Mouse (Mus musculus) bone marrow macrophage, adult 2 months (primary cell): ENCODE measurements around the gene Adamtsl1. TPM values are rescaled to one million over a fixed set of nuclear protein-coding genes. Genes with fewer than 3 reads are reported as not detected.
A peak's percentile ranks its signal among the peaks of the same experiment; 100 is the strongest.

ENCODE experiments used
- H3K27ac ChIP-seq: 2 replicates; pipeline ENCODE4 v1.5.1; 2012; ENCODE audit warnings: low read depth, low read length; ENCODE audit not compliant: insufficient read depth
- H3K4me1 ChIP-seq: 2 replicates; pipeline ENCODE4 v1.6.1; 2012; ENCODE audit warnings: low read length; ENCODE audit not compliant: control insufficient read depth, insufficient read depth
- H3K4me3 ChIP-seq: 2 replicates; pipeline ENCODE4 v1.5.1; 2012; ENCODE audit warnings: mild to moderate bottlenecking, low read length, moderate library complexity; ENCODE audit not compliant: insufficient read depth
- CTCF ChIP-seq: IDR thresholded peaks from 2 replicates; pipeline ENCODE4 v1.5.1; 2012; ENCODE audit warnings: low read depth, mild to moderate bottlenecking, low read length, moderate library complexity
- POLR2A ChIP-seq: IDR thresholded peaks from 2 replicates; pipeline ENCODE4 v1.6.1; 2012; ENCODE audit warnings: mild to moderate bottlenecking, low read depth, low read length, borderline replicate concordance
- polyA plus RNA-seq: library from polyadenylated mRNA; stranded (reverse); fragments of >200 nt; gene quantifications from 2 replicates; pipeline ENCODE4 v1.2.4, GENCODE M21; 2012; ENCODE audit not compliant: missing spikeins, insufficient read depth, insufficient read length

Gene Adamtsl1
- polyA plus RNA-seq, 1 experiment, result not detected

- TF ChIP-seq POLR2A, result no peak
- TF ChIP-seq CTCF, result no peak
- Histone ChIP-seq H3K4me3 (no peak overlapping the region), H3K27ac (no peak overlapping the region), H3K4me1 (no peaks in the 10 kb centered on the region)
Observed at GRCm38 (mm10) chr4:85782511-85782910, 268.5 kb downstream of the Adamtsl1 start.

GRCm38 (mm10) chr4:85783768-85784379 lies 269.9 kb downstream of the Adamtsl1 start:
- no peak for TF ChIP-seq CTCF
- TF ChIP-seq POLR2A, result no peak

GRCm38 (mm10) chr4:85784428-85784827 lies 270.5 kb downstream of the Adamtsl1 start:
- no peaks in the 10 kb centered on the region for H3K4me1 ChIP-seq
- TF ChIP-seq CTCF (no peak), POLR2A (no peak)
- no peak overlapping the region for H3K27ac ChIP-seq
- no peak overlapping the region for H3K4me3 ChIP-seq

More at GRCm38 (mm10) chr4:85783768-85784379, 269.9 kb downstream of the Adamtsl1 start:
- Histone ChIP-seq H3K4me1 (no peaks in the 10 kb centered on the region), H3K27ac (no peak overlapping the region), H3K4me3 (no peak overlapping the region)

- no peak for TF ChIP-seq CTCF
- no peak for TF ChIP-seq POLR2A
- Histone ChIP-seq H3K4me1 (no peaks in the 10 kb centered on the region), H3K4me3 (no peak overlapping the region), H3K27ac (no peak overlapping the region)
Observed at GRCm38 (mm10) chr4:85790226-85790625, 276.3 kb downstream of the Adamtsl1 start.

GRCm38 (mm10) chr4:85801805-85802204 lies 287.8 kb downstream of the Adamtsl1 start:
- peak; percentile 84 for TF ChIP-seq CTCF
- no peak for TF ChIP-seq POLR2A
- Histone ChIP-seq H3K27ac (no peak overlapping the region), H3K4me1 (no peaks in the 10 kb centered on the region), H3K4me3 (no peak overlapping the region)

GRCm38 (mm10) chr4:85814418-85814817 lies 300.4 kb downstream of the Adamtsl1 start:
- TF ChIP-seq CTCF, result no peak
- TF ChIP-seq POLR2A, result no peak
- Histone ChIP-seq H3K27ac (no peak overlapping the region), H3K4me3 (no peak overlapping the region), H3K4me1 (no peaks in the 10 kb centered on the region)

GRCm38 (mm10) chr4:85818504-85818903 lies 304.5 kb downstream of the Adamtsl1 start:
- no peak for TF ChIP-seq CTCF
- TF ChIP-seq POLR2A, result no peak
- H3K4me3 ChIP-seq, result no peak overlapping the region
- H3K27ac ChIP-seq, result no peak overlapping the region
- no peaks in the 10 kb centered on the region for H3K4me1 ChIP-seq

- Histone ChIP-seq H3K4me1 (no peaks in the 10 kb centered on the region), H3K4me3 (no peak overlapping the region), H3K27ac (no peak overlapping the region)
- TF ChIP-seq CTCF (no peak), POLR2A (no peak)
Observed at GRCm38 (mm10) chr4:85819169-85819568, 305.2 kb downstream of the Adamtsl1 start.

- Histone ChIP-seq H3K27ac (no peak overlapping the region), H3K4me1 (no peaks in the 10 kb centered on the region), H3K4me3 (no peak overlapping the region)
- TF ChIP-seq POLR2A (no peak), CTCF (no peak)
Observed at GRCm38 (mm10) chr4:85819921-85820320, 305.9 kb downstream of the Adamtsl1 start.

- no peak overlapping the region for H3K27ac ChIP-seq
- H3K4me1 ChIP-seq, result no peaks in the 10 kb centered on the region
- H3K4me3 ChIP-seq, result no peak overlapping the region
- TF ChIP-seq CTCF (no peak), POLR2A (no peak)
Observed at GRCm38 (mm10) chr4:85823952-85824704, 310.2 kb downstream of the Adamtsl1 start.

GRCm38 (mm10) chr4:85824705-85825085 lies 310.7 kb downstream of the Adamtsl1 start:
- no peak overlapping the region for H3K4me3 ChIP-seq
- TF ChIP-seq POLR2A (no peak), CTCF (no peak)
- H3K4me1 ChIP-seq, result no peaks in the 10 kb centered on the region
- no peak overlapping the region for H3K27ac ChIP-seq
